Mouse (Mus musculus): ENCODE data around the gene Nr2e1.

Nr2e1 gene

DNA sequence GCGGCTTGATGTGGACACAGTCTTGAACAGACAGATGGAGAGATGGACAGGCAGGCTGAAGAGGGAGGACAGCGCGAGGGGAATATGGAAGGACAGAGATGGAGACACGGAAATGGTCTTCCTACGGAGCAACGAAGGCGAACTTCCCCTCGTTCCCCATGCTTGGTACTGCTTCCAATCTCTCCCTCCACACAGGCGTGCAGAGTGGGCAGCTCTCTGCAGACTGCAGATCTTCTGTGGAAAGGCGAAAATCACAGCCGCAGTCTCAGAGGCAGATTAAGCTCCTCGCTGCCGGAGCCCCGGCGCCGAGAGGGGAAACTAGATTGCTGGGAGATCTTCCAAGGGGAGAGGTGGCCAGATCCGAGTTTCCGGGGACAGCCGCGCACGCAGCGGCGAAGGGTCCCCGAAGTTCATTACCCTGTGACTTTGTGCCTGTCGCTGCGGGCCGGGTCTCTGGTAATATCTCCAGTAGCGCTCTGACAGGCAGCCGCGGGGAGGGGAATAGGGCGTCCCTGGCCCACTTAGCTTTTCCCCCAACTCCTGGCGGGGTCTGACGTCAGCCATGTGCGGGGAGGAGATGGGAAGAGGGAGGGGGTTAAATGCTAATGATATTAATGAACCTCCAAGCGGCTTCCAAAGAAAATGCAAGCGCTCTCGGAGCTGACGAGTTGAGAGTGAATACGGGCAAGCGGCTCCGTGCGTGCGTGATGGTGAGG is at the start of gene Nr2e1, which contains the start of gene Ostm1:
Nr2e1 (minus strand) TSS at position 476 of the 716 bp plus-strand sequence.
Ostm1 (plus strand) TSS at position 666 of the 716 bp plus-strand sequence.
- peak; percentile 61 for DNase-seq (ENCODE audit: low spot score)

DNA sequence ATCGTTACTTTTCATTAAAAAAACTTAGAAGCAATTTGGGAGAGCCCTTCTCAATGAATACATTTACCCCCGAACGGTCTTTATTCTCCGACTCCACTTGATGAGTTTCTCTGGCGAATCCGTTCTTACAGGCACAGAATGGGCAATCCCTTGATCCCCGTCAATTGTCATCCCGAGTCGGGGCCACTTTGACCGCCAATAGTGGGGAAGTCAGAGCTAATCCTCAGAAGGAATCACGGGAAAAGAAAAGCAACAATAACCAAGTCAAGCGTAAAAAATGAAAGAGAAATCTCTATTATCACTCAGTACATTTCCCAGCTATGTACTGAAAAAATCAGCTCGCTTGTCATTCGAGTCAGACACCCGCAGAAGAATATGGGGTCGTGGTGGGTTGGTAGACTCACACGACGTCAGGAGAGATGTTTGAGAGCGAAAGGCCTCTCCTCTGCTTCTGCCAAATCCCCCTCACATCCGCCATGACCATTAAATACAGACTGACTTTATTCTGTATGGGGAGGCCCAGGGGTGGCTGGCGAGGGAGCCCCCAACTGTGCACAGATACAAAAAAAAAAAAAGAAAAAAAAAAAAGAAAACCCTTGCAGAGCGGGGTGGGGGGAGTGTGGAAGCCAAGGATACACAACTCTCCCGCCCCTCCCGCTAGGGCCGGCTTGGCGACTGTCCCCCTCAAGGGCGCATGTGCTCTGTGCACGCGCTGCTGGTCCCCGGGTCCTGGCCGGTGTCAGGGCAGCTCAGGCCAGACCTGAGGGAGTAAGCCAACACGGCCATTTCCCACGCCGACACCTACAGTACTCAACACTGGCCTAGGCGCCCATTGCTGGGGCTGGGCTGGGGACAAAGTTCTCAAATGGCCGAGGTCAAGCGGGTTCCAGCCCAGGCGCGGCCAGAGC is 49.3 kb upstream of the Nr2e1 start:
- DNase-seq (ENCODE audit: low spot score): peak; percentile 57

DNA sequence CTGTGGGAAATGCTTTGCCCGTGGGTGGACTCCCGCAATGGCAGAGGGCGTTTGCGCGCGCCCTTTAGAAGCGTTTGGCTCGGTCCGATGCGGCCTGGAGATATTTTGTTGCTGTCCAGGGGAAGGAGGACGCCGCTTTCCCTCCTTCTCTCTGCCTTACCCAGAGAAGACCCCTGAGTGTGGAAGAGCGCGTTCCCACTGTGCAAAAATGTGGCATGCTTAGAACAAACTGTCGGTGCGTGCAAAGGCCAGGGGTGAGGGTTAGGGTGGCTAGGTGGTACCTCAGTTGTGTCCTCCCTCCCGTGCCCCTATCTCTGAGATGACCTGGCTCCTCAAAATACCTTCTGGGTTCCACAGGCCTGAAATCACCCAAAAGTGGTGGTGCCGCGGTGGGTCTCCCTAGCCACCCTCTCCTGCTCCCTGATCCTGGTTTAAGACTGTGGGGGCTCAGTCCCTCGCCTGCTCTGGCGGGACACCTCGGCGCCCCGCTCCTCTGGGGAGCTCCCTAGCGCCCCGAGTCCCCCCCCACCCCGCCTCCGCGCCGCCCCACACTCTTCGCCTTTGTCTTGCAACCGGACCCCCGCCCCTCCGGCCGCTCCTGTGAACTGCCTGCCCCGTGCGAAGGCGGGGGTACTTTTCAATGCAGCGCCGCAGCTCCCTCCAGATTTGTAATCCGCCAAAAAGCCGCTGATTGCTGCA is 48.5 kb upstream of the Nr2e1 start:
- peak; percentile 45 for DNase-seq (ENCODE audit: low spot score)

DNA sequence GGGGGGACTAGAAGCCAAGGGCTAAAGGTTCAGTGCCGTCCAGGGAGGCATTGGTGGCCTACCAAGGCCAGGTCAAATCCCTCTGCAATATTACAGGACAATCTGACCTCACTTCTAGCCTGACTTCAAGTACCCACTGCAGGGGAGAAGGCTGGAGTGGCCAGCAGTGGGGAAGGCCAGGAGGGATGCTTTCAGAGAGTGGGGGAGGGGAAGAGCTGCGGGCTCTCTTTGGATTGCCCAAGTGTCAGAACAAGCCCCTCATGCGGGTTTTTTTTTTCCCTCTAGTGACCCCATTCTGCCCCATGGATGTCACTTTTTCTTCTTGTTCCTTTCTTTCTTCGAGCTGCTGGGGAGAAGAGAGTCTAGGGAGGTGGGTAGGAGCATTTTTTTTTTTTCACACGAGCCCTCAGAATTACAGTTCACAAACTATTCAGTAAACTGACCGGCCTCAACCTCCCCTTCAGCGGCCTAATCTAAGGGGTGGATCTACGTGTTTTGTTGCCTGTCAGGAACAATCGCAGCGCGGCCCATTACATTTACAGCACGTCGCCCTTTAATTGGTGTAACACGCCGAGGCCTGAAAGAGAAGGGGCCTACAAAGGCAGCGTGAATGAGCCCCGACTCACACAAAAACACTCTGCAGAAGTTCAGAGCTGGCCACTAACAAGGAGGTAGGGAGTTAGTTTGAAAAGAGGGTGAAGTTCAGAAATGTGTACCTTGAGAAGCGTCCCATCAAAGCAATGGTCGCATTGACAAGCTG is 47.3 kb upstream of the Nr2e1 start:
- DNase-seq (ENCODE audit: low spot score): peak; percentile 77

DNA sequence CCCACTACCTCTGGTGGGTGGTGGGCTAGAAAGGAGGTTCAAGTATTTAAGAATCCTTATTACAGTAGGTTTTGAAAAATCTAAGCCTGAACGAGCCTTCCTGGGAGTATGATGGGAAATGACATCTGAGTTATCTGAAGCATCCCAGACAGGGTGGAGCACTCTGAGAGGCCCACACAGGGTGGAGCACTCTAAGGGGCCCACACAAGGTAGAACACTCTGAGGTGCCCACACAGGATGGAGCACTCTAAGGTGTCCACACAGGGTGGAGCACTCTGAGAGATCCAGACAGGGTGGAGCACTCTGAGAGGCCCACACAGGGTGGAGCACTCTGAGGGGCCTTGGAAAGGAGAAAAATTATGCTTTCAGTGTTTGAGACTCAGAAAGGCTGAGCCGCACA is 42.5 kb upstream of the Nr2e1 start:
- DNase-seq (ENCODE audit: low spot score): no peak

DNA sequence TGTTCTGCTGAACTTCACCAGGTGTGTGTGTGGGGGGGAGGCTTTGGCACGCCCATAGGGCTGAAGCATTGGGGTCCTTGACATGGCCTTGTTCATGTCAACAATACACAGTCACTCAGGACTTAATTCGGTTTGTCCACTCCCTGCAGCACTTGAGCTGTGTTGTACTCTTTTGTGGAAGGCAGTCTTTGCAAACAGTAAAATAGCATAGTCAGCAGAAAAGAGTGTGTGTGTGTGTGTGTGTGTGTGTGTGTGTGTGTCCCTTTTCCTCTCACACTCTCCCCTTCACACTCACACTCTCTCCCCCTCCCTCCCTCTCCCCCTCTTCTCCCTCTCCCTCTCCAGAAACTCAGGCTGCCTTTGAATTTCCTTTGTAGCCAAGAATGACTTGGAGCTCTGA is 34.9 kb upstream of the Nr2e1 start:
- DNase-seq (ENCODE audit: low spot score): no peak

DNA sequence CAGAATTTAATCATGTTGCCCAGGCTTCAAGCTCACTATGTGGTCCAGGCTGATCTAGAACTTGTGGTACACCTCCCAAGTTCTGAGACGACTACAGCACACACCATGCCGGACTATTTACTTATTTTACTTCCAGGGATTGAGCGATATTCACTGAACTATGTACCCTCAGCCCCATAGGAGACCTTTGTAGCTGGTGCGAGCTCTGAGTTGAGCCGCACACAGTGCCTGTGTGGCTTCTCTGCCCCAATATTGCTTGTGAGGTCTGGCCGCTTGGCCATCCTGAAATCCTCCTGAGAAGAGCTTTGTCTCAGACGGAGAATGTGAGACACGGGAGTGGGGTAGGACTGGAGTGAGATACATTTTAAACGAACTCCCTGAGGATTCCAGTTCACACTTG is 31.3 kb upstream of the Nr2e1 start:
- no peak for DNase-seq (ENCODE audit: low spot score)

DNA sequence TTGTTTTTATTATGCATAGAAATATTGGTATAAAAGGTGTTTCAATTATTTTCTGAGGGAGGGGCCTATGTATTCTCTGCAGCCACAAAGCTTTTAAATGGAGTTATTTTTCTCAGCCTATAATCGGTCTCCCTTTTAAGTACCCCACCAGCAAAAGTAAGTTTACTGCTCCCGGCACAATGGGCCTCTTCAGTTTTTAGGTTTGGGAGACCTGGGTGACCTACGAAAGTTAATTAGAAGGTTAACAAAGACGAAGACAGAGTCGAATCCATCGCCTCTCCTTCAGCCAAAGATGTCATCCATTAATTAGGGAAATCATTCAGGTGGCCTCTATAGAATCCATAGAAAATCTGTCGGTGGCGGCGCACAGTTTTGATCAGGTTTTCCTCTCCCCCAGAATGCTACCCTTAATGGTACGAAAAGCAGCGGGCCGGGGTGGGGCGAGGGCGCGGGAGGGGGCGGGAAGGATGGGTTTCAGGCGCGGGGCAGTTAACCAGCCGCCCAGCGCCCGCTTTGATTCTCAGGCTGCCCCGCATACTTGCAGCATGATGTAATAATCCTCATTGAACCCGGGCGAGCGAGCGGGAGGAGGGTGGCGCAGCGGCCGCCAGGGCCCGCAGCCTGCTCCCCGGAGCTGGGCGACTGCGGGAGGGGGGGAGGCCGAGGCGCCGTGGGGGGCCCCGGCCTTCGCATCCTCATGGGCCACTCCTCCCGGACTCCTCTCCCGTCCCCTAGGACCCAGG is 30.4 kb upstream of the Nr2e1 start:
- peak; percentile 77 for DNase-seq (ENCODE audit: low spot score)

DNA sequence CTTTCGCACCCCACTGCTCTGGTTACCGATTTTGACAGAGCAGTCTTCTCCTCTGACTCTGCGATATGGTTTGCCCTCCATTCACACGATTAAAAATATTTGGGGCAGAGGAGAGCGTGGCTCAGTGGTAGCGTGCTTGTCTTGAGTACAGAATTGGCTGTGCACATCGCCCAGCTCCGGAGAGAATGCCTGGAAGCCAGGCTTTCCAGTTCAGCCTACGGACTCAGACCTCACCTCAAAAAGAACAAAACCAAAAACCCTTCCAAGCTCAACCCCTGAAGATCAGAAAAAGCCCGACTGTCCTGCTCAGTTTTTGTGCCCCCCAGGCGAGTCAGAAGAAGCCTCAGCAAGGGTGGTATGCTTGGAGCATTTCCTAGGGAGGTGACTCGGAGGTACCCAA is 29.6 kb upstream of the Nr2e1 start:
- no peak for DNase-seq (ENCODE audit: low spot score)

DNA sequence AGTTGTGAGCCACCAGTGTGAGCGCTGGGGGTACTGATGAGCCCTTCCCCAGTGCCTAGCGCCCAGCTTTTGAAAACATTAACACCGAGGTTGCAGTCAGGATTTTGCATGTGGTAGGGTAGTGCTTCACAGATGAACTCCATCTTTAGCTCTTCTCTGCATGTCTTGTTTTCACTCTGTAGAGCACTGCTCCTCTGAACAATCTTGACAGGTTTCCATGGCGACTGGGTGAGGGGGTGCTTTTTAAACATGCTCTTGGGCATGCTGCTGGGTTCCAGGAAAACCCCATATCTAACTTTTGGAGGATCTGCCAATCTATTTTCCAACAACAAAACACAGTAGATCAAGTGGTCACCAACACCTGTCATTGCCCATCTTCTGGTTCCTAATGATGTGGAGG is 23.3 kb upstream of the Nr2e1 start:
- no peak for DNase-seq (ENCODE audit: low spot score)

DNA sequence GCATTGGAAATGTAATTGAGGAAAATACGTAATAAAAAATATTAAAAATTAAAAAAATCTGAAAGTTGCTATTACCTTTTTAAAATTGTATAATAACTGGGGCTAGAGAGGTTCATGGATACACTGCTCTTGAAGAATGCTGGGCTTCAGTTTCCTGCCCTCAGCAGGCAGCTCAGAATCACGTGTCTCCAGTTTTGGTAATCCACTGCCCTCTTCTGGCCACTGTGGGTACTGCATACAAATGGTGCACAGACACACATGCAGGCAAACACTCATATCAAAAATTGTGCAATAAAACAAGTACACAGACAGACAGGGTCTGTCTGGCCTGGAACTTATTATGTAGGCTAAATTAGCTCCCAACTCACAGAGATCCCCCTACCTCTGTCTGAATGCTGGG is 21.4 kb upstream of the Nr2e1 start:
- no peak for DNase-seq (ENCODE audit: low spot score)

DNA sequence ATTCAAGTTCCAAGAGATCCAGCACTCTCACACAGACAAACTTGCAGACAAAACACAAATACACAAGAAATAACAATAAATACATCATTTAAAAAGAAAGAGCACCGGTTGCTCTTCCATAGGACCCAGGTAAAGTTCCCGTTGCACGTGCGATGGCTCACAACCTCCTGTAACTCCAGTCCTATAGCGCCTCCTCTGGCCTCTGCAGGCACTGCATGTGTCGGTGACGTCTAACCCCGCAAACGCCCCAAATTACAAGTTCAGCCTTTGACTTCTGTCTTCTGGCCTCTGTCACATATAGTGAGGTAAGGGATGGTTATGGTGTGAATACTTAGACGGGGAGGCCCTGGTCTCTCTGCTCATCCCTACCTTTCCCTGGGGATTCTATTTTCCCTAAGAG is 18.1 kb upstream of the Nr2e1 start:
- peak; percentile 43 for DNase-seq (ENCODE audit: low spot score)

DNA sequence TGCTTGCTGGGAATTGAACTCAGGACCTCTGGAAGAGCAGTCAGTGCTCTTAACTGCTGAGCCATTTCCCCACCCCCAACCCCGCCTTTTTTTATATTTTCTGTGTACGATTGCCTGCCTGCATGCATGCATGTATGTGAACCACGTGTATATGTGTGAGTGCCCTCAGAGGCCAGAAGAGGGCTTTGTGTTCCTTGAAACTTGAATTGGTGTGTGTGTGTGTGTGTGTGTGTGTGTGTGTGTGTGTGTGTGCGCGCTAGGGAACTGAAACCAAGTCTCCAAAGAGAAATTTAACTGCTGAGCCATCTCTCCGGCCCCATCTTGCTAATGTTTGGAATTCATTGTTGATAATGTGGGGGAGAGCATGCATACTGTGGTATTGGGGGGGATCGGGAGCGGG is 15.2 kb upstream of the Nr2e1 start:
- no peak for DNase-seq (ENCODE audit: low spot score)

DNA sequence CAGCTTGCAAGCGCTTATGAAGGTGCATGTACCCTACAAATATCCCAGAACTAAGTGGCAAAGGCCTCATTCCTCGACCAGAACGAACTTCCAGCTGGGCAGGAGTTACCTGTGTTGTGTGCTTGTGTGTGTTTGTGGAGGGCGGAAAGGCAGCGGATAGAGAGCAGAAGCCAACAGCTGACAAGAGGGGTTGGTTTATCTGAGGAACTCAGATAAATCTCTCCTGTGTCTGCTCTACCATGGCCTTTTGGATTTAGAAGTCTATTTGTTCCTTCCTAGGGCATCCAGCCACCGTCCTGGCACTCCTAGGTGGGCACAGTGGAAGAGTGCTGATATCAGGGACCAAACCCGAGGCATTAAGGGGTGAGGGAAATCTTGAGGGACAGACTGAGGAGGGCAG is 9.8 kb upstream of the Nr2e1 start:
- DNase-seq (ENCODE audit: low spot score): no peak

DNA sequence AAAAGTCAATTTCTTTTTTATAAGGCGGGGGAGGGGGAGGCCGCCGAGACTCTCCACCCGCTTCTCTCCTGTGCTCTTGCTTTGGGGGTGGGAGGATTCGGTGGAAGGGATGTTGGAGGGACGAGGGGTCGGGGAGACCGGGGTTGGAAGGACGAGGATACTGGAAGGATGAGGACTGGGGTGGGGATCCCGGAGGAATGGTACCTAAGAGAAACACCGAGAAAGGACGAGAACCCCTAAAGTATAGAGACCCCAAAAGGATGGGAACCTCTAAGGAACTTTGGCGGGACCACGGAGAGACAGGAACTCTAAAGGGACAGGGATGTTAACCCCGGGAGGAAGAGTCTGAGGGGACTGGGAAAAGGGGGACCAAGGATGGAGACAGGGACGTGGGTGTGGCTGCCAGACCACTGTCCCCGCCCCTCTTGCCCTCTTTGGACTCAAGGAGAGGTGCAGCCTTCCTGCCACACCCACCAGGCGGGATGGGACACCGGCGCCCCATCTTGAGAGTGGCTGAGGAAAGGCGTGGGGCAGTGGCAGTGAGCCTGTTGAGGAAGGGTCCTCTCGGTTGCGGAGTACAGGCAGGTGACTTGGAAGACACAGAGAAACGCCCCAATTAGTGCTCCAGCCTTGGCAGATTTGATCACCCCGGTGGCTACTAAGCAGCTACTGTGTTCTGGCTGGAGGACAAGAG is 8.7 kb upstream of the Nr2e1 start:
- DNase-seq (ENCODE audit: low spot score): peak; percentile 44

DNA sequence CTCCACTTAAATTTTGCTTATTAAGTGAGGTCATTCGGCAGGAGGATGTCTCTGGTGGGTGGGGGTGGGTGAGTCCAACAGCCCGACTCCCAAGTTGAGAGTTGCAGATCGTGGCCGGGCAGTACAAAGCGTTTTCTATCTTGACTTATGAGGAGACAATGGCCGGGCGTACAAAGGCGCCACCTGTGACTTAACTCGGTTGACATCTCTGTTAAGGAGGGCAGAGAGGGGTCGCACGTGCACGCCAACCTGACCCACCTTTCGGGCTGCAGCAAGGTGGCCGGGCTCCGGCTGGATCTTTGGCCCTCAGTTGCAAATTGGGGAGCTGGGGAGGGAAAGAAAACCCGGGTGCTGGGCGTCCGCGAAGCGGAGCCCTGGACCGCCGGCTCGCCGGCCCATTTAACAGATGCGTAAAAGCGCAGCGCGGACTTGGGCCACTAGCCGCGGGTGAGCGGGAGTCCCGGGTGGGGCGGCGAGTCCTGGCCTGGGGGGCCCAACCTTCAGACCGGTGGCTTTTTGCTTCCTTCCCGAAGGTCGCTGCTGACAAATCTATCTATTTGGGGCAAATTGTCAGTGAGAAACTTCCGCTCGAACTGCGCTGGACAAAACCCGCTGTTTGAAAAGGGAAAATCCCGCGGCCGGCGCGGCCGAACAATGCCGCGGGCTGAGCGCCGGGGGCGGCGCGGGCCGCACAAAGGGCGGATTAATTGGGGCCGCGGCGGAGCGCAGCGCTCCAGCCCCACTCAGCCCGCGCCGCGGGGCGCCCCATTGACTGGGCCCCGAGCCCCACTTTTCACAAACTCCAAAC is 8.0 kb upstream of the Nr2e1 start:
- DNase-seq (ENCODE audit: low spot score): peak; percentile 67

DNA sequence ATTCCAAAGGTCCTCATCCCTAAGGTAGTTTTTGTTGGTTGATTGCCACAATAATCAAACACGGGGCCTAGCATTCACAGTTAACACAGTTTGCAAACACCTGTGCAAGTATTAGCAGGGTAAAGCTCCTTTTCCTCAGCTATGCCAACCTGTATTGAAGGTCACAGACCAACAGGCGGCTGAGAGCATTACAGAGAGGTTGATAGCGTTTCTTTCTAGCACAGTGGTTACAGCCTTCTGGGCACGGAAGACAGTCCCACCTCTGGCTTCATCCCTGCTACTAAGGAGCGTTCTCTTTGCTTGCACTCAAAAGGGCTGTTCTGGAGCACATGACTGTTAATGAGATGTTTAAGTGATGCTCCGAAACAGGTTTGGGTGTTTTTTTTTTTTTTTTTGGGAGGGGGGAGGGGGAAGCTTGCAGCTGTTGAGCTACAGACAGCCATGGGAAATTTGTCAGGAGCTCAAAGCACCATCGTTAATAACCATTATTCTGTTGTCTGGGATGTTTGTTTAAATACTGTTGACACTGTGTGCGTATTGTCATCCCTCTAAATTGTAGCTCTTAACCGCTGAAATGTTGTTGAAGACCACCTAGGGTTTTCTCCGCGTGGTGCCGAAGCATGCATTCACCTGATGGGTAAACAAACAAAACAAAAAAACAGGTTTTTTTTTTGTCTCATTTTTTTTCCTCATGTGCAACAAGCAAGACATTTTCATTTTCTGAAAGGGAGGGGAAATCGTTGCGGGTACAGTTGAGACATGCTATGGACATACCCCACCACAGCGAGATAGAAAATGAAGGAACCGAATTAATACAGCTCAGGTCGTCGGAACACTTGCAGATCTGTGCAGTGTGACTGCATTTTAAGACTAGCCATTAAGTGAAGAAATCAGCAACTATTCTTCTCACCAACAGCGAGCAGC is 7.1 kb upstream of the Nr2e1 start:
- peak; percentile 38 for DNase-seq (ENCODE audit: low spot score)

DNA sequence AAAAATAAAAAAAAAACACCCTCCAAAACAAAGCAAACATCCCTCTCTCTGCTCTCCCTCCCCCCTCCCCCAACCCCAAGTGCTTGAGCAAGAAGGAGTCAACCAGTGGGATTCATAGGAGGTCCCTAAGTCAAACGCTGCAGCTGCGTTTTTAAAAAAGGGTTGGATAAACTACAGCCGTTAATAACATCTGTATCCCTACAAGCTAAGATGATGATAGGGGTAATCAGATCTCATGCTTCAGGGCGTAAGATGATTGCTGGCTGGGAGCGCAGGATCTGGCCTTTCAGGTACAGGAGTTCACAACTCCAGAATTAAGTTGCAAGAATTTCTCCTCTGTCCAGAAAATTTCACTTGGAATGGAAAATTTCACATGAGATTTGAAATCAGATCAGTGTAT is 6.1 kb upstream of the Nr2e1 start:
- no peak for DNase-seq (ENCODE audit: low spot score)

Data from embryo, embryonic 10 days (tissue).